Mouse (Mus musculus): ENCODE data around the gene Gm45234. TPM values are rescaled to one million over a fixed set of nuclear protein-coding genes. Genes with fewer than 3 reads are reported as not detected.
A peak's percentile ranks its signal among the peaks of the same experiment; 100 is the strongest.

The Gm45234 gene
- polyA plus RNA-seq, 1 experiment from 2014 or later, result not detected

DNA sequence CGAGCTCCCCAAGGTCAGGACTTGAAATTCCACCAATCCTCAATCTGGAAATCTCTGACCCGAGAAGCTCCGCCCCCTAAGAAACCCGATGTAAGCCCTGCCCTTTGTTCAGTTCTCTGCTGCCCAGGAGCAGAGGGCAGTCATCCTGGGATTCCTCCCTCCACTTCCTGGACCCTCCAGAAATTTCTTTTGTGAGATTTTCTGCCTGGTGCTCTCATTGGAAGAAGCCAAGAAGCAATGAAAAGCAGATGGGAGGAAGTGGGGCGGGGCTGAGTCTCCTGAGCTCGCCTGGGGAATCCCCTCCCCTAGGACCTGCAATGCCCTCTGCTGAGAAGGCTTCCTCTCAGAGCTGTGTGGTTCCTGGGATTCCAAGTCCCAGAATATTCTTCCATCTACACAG is 26.6 kb upstream of the Gm45234 start:
- H3K4me2 ChIP-seq, result 0 out of 2 replicates have a peak overlapping the region, but pooled peaks have one; percentile 27
- no peak for ATAC-seq (ENCODE audit: low FRiP score)
- no peak overlapping the region for H3K9ac ChIP-seq
- H3K36me3 ChIP-seq (replicated peaks), result no peaks in the 10 kb centered on the region
- H3K9me3 ChIP-seq, result no peaks in the 10 kb centered on the region
- H3K4me1 ChIP-seq, result peaks cover 20% of the 10 kb centered on the region
- H3K27me3 ChIP-seq, result peaks cover 11% of the 10 kb centered on the region
- WGBS, result 26% methylated on average over 6 of the region's 6 CpGs
- no peak overlapping the region for H3K4me3 ChIP-seq (replicated peaks)
- no peak overlapping the region for H3K27ac ChIP-seq

- Histone ChIP-seq H3K9me3 (no peaks in the 10 kb centered on the region), H3K4me1 (peaks cover 20% of the 10 kb centered on the region), H3K4me2 (no peak overlapping the region), H3K9ac (no peak overlapping the region), H3K36me3 (replicated peaks) (no peaks in the 10 kb centered on the region), H3K4me3 (replicated peaks) (no peak overlapping the region), H3K27me3 (peaks cover 11% of the 10 kb centered on the region), H3K27ac (no peak overlapping the region)
- no peak for ATAC-seq (ENCODE audit: low FRiP score)
- WGBS, result 88% methylated on average over 7 of the region's 7 CpGs
Measured at GRCm38 (mm10) chr6:124780917-124781316, 25.1 kb upstream of the Gm45234 start.

GRCm38 (mm10) chr6:124779984-124780416 is 24.2 kb upstream of the Gm45234 start:
- no peaks in the 10 kb centered on the region for H3K9me3 ChIP-seq
- peak overlapping the region; percentile 67 for H3K4me2 ChIP-seq
- 4% methylated on average over 10 of the region's 10 CpGs for WGBS
- ATAC-seq (ENCODE audit: low FRiP score), result peak; percentile 16; the same call in 1 of the 2 replicates
- peaks cover 20% of the 10 kb centered on the region for H3K4me1 ChIP-seq
- H3K4me3 ChIP-seq (replicated peaks), result peak overlapping the region; percentile 39
- no peak overlapping the region for H3K27ac ChIP-seq
- H3K36me3 ChIP-seq (replicated peaks), result no peaks in the 10 kb centered on the region
- peaks cover 11% of the 10 kb centered on the region for H3K27me3 ChIP-seq
- peak overlapping the region; percentile 44 for H3K9ac ChIP-seq

DNA sequence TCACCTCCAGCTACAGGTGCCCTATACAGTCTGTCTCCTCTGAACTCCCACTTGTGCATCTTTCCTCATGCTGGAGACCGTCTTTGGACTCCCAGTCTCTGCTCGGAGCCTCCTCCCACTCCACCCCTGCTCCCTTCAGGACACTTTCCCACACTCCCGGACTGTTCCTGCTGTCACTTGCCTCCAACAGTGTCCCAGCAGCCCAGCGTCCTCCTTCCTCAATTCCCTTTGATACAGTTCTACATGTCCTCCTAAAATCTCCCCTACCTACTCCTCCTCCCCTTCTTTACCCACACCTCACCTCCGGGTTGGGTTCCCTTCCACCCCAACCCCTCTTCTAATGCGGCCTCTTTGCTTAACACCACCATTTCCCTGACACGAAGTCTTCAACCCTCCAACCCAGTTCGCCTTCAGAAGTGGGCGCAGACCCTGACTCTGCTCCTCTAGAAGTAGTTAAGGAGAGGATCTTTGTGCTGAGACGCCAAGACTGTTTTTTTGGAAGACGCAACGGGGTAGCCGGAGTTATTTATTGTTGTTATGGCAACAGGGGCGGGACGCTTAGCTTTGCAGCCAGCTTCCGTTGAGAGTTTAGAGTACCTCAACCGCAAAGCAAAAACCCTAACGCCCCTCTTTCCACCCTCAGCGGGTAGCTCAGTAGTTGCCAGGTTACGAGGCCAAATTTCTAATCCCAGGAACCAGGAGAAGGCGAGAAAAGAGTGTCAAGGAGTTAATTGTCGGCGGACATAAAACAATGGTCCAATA is 23.6 kb upstream of the Gm45234 start, which contains the start of gene Lrrc23:
Gene Lrrc23 (minus strand): TSS at position 506 of the 762 bp plus-strand sequence.
- WGBS, result 1% methylated on average over 23 of the region's 23 CpGs
- Histone ChIP-seq H3K4me2 (peak within 1 kb of the TSS; percentile 67), H3K9ac (peak within 1 kb of the TSS; percentile 44), H3K27me3 (peaks cover 11% of the 10 kb centered on the region), H3K4me1 (peaks cover 20% of the 10 kb centered on the region), H3K9me3 (no peaks in the 10 kb centered on the region), H3K36me3 (replicated peaks) (no peaks in the 10 kb centered on the region), H3K4me3 (replicated peaks) (peak within 1 kb of the TSS; percentile 39), H3K27ac (0 out of 2 replicates have a peak within 1 kb of the TSS, but pooled peaks have one; percentile 53)
- ATAC-seq (ENCODE audit: low FRiP score), result peak; percentile 64

DNA sequence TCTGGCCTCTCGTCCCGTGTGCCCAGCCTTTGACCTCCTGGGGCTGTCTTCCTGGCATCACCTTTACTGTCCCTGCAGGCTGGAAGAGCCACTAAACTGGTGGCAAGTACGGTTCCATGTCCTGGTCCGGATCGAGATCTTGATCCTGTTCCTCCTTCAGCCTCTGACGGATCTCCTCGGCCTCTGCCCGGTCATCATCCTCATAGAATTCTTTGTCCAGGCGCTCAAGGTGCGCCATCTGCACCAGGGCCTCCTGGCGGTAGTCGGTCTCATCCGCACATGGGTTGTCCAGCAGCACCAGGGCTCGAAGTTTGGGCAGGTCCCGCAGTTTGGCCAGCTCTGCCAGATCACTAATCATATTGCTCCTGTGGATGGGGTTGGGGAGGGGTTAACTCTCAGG is 14.7 kb upstream of the Gm45234 start:
- Histone ChIP-seq H3K4me1 (peaks cover 24% of the 10 kb centered on the region), H3K27ac (no peak overlapping the region), H3K4me2 (no peak overlapping the region), H3K9me3 (no peaks in the 10 kb centered on the region), H3K9ac (no peak overlapping the region), H3K27me3 (peaks cover 38% of the 10 kb centered on the region), H3K36me3 (replicated peaks) (no peaks in the 10 kb centered on the region), H3K4me3 (replicated peaks) (no peak overlapping the region)
- WGBS, result 84% methylated on average over 15 of the region's 15 CpGs
- ATAC-seq (ENCODE audit: low FRiP score), result no peak

DNA sequence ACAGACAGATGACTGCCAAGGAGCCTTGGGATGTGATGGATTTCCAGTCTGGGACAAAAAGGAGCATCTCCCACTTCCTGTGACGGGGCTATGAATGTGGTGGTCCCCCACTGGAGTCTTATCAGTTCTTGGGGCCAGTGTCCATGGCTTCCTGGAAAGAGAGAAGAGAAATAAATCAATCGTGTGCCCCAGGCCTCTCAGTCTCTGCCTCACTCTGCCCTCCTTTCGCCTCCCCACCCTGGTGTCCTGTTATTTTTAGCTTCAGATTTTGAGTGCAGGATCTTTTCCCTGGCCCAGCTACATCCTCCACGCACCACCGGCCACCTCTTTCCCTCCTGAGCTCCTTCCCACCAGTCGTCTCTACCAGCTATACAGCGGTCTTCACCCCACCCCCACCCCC is 14.2 kb upstream of the Gm45234 start:
- Histone ChIP-seq H3K27me3 (peaks cover 38% of the 10 kb centered on the region), H3K4me3 (replicated peaks) (peak overlapping the region; percentile 40), H3K36me3 (replicated peaks) (no peaks in the 10 kb centered on the region), H3K4me2 (peak overlapping the region; percentile 65), H3K4me1 (peaks cover 24% of the 10 kb centered on the region), H3K9ac (peak overlapping the region; percentile 62), H3K27ac (no peak overlapping the region), H3K9me3 (no peaks in the 10 kb centered on the region)
- ATAC-seq (ENCODE audit: low FRiP score), result no peak
- WGBS, result 71% methylated on average over 7 of the region's 7 CpGs

DNA sequence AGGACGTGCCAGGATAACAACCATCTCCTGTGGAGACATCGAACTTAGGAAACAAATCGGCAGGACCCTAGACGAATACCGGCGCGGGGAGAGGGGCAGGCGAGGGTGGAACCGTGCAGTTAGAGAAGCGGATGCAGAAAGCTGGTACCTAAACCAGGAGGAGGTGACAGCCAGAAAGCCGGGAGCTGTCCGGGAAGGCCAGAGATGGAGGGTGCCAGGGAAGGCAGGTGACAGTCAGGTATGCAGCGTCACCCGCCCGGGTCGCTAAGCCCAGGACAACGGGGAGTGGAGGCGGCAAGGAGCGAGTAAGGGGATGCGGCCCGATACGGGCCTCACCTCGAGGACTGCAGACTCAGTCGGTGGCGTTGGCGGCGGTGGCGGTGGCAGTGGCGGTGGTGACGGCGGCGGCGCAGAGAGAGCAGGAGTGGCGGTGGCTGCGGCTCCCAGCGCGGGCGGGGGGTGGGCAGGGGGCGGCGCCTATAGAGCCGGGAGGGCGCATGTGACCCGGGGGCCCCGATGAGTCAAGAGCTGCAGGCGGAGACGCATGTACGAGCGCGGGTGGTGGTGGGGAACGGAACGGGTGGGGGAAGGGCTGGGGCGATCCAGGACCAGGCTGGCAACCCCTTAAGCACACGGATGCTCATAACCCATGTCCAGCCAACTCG is 13.4 kb upstream of the Gm45234 start, which contains the start of gene Eno2:
Gene Eno2 (minus strand): TSS at position 573 of the 665 bp plus-strand sequence.
- Histone ChIP-seq H3K9me3 (no peaks in the 10 kb centered on the region), H3K4me3 (replicated peaks) (peak within 1 kb of the TSS; percentile 40), H3K27ac (no peak within 1 kb of the TSS), H3K4me1 (peaks cover 24% of the 10 kb centered on the region), H3K36me3 (replicated peaks) (no peaks in the 10 kb centered on the region), H3K27me3 (peaks cover 38% of the 10 kb centered on the region), H3K9ac (peak within 1 kb of the TSS; percentile 62), H3K4me2 (peak within 1 kb of the TSS; percentile 65)
- under 1% methylated on average over 49 of the region's 54 CpGs for WGBS
- ATAC-seq (ENCODE audit: low FRiP score), result peak; percentile 85

DNA sequence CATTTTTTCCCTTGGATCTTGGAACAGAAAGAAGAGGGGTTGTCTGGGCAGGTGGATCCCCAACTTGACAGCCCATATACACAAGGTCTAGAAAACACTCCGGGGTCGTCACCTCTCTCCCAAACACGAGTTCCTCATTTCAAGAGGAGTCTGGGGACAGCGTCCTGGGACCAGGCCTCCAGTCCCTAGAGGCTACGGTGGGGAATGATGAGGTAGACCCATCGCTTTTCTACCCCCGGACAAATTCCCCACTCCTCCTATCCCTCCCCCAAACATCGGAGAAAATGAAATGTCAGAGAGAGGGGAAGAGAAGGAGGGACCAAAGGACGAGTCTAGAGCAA is 12.9 kb upstream of the Gm45234 start:
- Histone ChIP-seq H3K4me2 (peak overlapping the region; percentile 65), H3K9ac (no peak overlapping the region), H3K4me3 (replicated peaks) (peak overlapping the region; percentile 40), H3K36me3 (replicated peaks) (no peaks in the 10 kb centered on the region), H3K27me3 (peaks cover 38% of the 10 kb centered on the region), H3K9me3 (no peaks in the 10 kb centered on the region), H3K4me1 (peaks cover 24% of the 10 kb centered on the region), H3K27ac (no peak overlapping the region)
- ATAC-seq (ENCODE audit: low FRiP score), result peak; percentile 24; the same call in 1 of the 2 replicates
- WGBS, result 3% methylated on average over 9 of the region's 9 CpGs

- Histone ChIP-seq H3K4me3 (replicated peaks) (peak overlapping the region; percentile 40), H3K36me3 (replicated peaks) (no peaks in the 10 kb centered on the region), H3K27ac (0 out of 2 replicates have a peak overlapping the region, but pooled peaks have one; percentile 10), H3K9me3 (no peaks in the 10 kb centered on the region), H3K9ac (no peak overlapping the region), H3K27me3 (peaks cover 38% of the 10 kb centered on the region), H3K4me2 (peak overlapping the region; percentile 65), H3K4me1 (peaks cover 24% of the 10 kb centered on the region)
- ATAC-seq (ENCODE audit: low FRiP score), result 0 out of 2 replicates have a peak, but pooled peaks have one; percentile 53
- WGBS, result 19% methylated on average over 19 of the region's 19 CpGs
Measured at GRCm38 (mm10) chr6:124767920-124768703, 12.3 kb upstream of the Gm45234 start.

- 27% methylated on average over 4 of the region's 4 CpGs for WGBS
- no peak for ATAC-seq (ENCODE audit: low FRiP score)
- H3K4me3 ChIP-seq (replicated peaks), result no peak overlapping the region
- no peaks in the 10 kb centered on the region for H3K36me3 ChIP-seq (replicated peaks)
- 0 out of 2 replicates have a peak overlapping the region, but pooled peaks have one; percentile 10 for H3K27ac ChIP-seq
- H3K4me2 ChIP-seq, result no peak overlapping the region
- H3K4me1 ChIP-seq, result peaks cover 24% of the 10 kb centered on the region
- peaks cover 38% of the 10 kb centered on the region for H3K27me3 ChIP-seq
- no peak overlapping the region for H3K9ac ChIP-seq
- no peaks in the 10 kb centered on the region for H3K9me3 ChIP-seq
Measured at GRCm38 (mm10) chr6:124767536-124767919, 11.7 kb upstream of the Gm45234 start.

DNA sequence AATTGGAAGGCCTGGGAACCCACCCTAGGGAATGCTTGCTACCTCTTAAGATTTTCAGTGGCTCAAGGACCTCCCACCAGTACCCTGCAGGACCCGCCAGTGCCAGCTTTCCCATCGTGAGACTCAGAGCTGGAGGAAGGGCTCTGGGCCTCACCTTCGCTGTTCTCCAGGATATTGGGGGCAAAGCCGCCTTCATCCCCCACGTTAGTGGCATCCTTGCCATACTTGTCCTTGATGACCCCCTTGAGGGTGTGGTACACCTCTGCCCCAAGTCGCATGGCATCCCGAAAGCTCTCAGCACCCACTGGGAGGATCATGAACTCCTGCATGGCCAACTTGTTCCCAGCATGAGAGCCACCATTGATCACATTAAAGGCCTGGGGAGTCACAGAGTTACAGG is 10.1 kb upstream of the Gm45234 start:
- Histone ChIP-seq H3K4me3 (replicated peaks) (no peak overlapping the region), H3K4me1 (peaks cover 24% of the 10 kb centered on the region), H3K4me2 (no peak overlapping the region), H3K36me3 (replicated peaks) (no peaks in the 10 kb centered on the region), H3K27ac (no peak overlapping the region), H3K9me3 (no peaks in the 10 kb centered on the region), H3K27me3 (peaks cover 38% of the 10 kb centered on the region), H3K9ac (no peak overlapping the region)
- no peak for ATAC-seq (ENCODE audit: low FRiP score)
- 91% methylated on average over 7 of the region's 7 CpGs for WGBS

DNA sequence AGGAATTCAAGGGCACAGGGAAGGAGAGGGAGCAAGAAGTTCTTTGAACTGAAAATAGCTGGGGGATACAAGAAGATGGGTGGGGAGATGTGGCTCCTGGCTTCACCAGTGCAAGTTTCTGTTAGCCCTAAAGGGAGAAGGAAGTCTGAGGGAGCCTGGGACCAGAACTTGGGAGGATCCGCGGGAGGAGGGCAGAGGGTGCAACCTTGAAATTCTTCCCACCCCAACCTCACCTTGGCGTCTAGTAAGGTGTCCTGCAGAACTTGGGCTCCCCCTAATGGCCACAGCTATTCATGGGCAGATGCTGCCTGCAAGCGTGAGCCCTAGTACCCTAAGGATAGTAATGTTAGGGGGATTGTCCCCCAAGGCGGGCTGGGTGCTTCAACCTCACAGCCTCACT is 3.4 kb upstream of the Gm45234 start:
- Histone ChIP-seq H3K4me3 (replicated peaks) (no peak overlapping the region), H3K9ac (peak overlapping the region; percentile 97; the same call in 1 of the 2 replicates), H3K27me3 (no peaks in the 10 kb centered on the region), H3K4me2 (peak overlapping the region; percentile 76; the same call in 1 of the 2 replicates), H3K36me3 (replicated peaks) (no peaks in the 10 kb centered on the region), H3K27ac (peak overlapping the region; percentile 98), H3K4me1 (peaks cover 39% of the 10 kb centered on the region), H3K9me3 (no peaks in the 10 kb centered on the region)
- ATAC-seq (ENCODE audit: low FRiP score), result peak; percentile 18; the same call in 1 of the 2 replicates
- WGBS, result 3% methylated on average over 5 of the region's 5 CpGs
